Mouse (Mus musculus) CD8-positive naive resting alpha-beta T cell, adult 2 months (primary cell): ENCODE data around the gene Gm43552.
A peak's percentile ranks its signal among the peaks of the same experiment; 100 is the strongest.
"Not testable (repeated sequence)": the region's sequence is repeated elsewhere in the genome, so short reads cannot be mapped to it uniquely, and the experiment has no call there.

Source experiments
- DNase-seq, 2 experiments: peaks; one replicate each; pipeline ENCODE4 v3.0.0; 2022; ENCODE audit warnings: low read depth in 2 of 2, low spot score in 2 of 2

Gene Gm43552

DNA sequence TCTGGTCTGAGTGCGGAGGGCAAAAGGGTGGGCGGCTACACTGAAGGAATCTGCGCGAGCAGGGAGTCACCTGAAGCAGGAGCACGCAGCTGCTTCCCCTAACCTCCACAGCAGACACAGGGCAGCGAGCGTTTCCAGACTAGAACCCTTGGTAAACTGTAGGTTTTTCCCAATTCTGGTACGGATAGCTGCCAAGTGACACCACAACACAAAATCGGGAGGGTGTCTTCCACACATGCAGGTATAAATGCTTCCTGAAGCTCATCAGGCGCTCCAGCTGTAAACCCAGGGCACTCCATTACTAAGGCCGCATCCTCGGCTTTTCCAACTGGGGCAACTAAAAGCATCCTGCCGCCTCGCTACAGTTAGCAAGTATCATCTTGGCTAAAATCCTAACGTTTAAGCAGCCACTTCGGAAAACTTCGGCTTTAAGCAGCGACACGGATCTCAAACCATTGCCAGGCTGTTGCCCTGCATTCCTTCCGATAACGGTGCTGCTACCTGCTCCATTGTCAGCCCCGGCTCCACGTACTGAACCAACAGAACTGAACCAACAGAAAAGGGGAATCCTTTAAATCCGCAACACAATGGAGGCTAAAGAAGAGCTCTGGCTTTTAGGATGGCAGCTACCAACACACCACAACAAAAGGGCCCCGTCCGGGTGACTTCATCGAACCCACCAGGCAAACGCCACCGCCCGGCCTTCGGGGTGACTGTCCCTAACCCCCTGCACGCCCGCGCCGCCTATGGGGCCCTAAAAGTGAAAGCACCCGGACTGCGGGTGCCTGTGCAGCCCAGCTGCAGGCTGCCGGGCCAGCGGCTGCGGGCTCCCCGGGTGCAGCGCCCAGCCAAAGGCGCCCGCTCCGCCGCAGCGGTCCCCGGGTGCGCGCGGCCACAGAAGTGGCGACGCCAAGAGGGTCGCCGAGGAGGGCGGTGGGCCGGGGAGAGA lies 592 bp downstream of the Gm43552 start:
- peak; percentile 75 to 76 for DNase-seq

DNA sequence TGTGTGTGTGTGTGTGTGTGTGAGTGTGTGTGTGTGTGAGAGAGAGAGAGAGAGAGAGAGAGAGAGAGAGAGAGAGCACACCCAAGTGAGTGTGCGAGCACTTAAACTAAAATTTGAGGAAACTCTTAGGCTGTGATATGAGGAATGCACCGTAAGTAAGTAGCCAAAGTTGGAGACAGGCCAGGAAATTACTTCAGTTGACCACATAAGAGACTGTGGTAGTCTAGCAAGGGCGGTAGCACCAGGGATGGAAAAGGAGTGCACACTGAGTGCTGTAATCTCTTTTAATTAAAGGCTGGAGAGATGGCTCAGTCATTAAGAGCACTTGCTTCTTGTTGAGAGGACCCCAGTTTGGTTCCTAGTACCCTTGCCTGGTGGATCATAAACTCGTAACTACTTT lies 2.8 kb downstream of the Gm43552 start:
- no peak for DNase-seq

DNA sequence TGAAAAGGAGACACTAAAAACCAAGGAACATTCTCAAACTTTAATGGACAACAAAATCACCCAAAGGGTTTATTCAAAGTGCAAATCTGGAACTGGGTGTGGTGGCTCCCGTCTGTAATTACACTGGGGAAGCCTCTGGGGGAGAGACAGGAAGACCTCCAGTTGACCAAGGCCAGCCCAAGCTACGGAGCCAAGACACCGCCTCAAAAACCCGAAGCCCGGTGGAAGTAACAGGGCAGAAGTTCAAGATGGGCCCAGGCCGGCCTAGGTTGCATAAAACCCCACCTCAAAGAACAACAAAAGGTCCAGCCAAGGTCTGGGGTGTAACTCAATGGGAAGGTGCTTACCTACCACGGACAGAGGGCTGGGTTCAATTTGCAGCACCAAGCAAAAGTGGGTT lies 3.9 kb downstream of the Gm43552 start:
- no peak for DNase-seq

DNA sequence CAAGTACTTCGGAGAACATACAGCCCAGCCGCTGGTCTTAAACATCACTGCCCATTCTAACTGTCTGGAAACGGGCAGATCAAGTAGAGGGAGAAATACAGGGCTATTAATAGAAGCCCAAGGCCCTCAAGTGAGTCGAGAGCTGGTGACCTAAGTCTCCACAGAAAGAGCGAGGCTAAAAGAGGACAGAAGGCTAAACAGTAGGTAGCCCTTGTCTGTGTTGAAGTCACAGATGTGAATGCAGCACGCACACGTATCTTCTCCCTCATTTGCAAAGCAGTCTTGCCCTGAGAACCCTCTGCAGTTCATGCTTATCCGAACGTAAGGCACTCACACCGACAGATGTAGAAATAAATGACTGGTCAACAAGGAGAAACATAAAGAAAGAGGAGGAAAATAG lies 5.3 kb downstream of the Gm43552 start:
- DNase-seq: no peak

DNA sequence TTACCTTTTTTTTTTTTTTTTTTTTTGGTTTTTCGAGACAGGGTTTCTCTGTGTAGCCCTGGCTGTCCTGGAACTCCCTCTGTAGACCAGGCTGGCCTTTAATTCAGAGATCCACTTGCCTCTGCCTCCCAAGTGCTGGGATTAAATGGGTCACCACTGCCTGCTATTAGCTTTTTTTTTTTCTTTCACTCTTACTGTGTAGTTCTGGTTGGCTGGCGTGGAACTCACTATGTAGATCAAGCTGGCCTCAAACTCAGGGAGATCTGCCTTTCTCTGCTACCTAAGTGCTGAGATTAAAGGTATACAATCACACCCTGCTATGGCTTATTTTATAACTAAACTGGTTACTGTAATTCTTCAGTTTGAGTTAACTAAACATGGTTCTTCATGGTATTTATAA lies 6.1 kb downstream of the Gm43552 start:
- DNase-seq: no peak

DNA sequence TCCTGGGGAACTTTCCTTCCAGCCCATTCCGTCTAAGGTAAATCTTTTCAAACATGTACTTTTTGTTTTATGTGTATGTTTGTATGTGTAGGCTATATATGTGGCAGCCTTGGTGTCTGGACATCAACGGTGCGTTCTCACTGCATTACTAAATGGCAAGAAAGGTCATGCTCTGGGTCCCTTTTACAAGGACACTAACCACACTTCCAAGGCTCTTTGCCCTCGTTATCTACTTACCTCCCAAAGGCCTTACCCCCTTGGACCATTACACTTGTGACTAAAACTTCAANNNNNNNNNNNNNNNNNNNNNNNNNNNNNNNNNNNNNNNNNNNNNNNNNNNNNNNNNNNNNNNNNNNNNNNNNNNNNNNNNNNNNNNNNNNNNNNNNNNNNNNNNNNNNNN lies 9.6 kb downstream of the Gm43552 start:
- DNase-seq: no peak

DNA sequence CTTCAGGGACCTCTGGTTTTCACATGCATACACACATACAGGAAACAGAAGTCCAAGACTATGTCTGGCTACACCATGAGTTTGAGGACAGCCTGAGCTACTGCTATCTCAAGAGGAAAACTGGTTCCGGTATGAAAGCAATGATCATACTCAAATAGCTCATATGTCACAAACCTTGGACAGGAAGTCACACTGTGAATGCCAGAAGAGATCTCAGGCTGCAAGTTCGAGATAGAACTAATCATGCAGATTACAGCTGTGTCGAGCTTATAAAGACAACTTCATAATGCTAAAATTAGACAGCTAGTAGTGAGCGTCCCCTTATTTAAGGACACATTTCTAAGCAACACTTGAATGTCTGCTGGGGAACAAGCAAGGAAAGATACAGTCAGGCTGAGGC lies 12.1 kb downstream of the Gm43552 start:
- no peak for DNase-seq

DNA sequence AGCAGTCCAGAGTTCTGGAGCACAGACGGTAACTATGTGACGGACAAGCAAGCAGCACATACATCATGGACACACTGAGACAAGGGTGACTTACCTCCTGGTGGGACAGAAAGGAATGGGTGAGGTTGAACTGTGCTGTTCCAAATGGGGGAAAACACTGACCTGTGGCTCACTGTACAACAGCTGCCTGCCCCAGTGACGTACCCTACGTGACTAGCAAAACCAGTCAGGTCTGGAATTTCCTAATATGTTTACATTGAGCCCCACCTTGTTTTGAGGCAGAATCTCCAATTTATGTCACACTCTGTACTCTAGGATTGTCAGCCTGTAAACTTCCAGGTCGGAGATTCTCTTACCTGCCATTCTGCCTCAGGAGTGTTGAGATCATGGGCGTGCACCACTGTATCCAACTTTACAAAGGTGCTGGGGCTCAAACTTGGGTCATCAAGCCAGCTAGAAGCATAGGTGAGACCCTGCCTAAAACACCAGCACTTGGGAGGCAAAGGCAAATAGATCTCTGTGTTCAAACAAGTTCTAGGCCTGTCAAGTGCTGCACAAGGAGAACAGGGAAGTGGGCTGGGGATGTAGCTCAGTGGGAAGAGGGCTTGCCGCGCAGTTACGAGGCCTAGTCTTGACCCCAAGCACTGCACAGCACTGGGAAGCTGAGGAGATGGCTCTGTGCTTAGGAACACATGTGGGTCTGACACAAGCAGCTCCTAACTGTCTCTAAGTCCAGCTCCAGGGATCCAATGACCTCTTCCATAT lies 12.8 kb downstream of the Gm43552 start:
- DNase-seq: no peak

DNA sequence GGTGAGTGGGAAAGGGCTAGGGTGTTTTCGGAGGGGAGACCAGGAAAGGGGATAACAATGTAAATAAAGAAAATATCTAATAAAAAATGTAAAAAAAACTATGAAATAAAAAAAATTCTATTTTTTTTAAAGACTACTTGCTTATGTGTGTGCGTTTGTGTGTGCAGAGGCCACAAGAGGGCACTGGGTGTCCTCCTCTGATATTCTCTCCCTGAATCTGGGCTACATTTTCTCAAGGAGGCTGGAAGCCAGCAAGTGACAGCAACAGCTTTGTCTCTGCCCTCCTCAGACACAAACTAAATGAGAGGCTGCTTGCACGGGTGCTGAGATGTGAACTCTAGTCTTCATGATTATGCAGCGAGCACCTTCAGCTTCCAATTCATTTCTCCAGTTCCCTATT lies 14.4 kb downstream of the Gm43552 start:
- peak in 1 of 2 experiments; percentile 15 for DNase-seq

DNA sequence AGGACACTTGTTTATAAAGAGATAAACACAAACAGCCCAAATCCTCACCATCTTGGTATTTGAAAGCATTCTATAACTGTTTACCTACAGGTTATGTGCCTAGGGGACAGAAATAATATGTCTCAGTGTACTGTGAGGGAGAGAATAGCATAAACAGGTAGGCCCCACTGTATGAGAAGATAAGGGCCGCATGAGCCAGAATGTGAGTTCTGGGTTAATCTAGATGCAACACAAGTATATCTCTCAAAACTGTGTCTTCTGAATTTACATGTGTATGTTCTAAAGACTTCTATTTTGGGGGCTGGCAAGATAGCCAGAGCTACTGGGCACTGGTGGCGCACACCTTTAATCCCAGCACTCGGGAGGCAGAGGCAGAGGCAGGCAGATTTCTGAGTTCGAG lies 15.9 kb downstream of the Gm43552 start:
- DNase-seq: not testable (repeated sequence)

DNA sequence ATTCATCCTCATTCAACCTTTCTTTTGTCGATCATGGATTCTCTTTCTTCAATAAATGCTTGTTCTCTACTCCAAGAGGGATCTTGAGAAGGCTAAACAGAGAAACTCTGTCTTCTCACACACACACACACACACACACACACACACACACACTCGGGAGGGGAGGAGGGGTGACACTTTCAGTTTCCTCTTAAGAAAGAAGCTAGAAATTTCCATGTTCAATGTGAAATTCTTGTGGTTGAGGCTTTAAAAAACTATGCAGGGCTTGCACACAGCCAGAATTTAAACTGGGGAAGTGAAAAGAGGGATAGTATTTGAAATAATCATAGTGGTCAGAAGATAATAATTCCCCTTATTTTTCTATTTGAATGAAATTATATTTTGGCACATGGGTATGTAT lies 16.8 kb downstream of the Gm43552 start:
- no peak for DNase-seq

DNA sequence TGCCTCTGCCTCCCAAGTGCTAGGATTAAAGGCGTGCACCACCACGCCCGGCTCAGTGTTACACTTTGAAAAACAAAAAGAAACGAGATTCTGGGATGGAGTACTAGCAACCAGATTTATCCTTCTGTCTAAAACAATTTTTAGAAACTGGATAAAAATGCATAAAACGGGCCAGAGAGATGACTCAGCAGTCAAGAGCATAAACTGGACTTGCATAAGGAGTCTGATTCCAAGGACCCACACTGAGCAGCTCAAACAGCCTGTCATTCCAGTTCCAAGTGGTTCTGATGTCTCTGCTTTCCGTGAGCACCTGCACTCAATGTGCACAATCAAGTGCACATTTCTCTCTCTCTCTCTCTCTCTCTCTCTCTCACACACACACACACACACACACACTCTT lies 22.9 kb downstream of the Gm43552 start:
- DNase-seq: no peak

DNA sequence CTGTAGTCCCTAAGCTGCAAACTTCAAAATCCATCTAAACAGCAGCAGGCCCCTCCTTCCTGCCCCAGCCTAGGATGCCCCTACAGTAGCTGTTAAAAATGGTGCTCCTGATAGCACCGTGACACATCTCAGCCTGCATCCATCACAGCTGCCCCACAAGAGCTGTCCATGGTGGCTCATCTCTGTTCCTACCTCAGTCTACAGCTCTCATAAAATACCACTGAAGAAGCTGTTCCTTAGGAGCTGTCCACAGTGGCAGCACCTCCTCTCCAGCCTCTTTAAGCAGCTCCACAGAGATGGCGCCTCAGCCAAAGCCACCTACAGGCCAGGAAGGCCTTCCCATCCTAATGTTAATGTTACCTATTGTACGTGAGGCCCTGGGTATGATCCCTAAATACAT lies 25.7 kb downstream of the Gm43552 start:
- no peak for DNase-seq

DNA sequence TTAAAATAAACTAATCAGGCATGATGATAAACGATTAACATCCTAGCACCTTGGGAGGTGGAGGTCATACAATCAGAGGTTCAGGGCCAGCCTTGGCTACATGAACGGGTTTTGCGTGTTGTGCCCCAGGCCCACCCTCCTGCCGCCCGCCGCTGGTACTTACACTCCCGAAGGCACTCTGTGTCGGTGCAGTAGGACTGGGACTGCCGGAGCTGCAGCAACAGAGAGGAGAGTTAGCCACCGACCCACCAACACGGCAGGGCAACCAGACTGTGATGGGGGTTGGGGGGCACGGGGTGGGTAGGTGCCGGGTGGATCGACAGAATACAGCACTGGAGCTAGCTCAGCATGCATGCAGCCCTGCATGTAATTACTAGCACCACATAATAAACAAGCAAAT lies 32.3 kb downstream of the Gm43552 start:
- DNase-seq: no peak

DNA sequence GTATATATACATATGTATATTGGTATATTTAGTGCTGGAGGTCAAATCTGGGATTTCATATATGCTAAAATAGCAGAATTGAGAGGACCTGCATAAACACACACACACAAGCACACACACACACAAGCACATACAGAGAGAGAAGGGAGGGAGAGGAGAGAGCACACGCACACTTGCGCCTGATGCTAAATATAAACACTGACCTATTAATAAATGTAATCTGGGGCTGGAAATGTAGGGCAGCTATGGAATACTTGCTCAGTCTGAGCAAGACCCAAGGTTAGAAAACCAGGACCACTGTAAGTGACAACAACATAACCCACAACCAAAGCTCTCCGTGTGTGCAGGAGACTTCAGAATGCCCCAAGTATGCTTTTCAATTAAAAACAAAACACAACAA lies 33.2 kb downstream of the Gm43552 start:
- DNase-seq: no peak

DNA sequence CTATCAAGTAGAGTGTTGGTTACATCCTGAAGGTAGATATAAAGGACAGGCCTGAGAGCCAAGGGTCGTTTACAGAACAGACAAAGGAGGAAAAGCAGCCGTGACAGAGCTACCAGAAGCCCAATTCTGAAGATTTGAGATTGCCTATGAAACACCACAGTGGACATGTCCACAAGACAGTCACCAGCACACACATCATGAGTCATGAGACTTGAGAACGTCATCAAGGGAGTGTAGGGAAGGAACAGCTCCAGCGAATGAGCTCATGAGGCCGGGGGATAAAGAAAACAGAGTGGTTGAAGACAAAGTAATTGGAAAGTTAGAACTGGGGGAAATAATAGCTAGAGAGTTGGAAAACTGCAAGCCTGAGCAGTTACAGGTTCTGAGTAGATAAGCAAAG lies 34.8 kb downstream of the Gm43552 start:
- DNase-seq: no peak

DNA sequence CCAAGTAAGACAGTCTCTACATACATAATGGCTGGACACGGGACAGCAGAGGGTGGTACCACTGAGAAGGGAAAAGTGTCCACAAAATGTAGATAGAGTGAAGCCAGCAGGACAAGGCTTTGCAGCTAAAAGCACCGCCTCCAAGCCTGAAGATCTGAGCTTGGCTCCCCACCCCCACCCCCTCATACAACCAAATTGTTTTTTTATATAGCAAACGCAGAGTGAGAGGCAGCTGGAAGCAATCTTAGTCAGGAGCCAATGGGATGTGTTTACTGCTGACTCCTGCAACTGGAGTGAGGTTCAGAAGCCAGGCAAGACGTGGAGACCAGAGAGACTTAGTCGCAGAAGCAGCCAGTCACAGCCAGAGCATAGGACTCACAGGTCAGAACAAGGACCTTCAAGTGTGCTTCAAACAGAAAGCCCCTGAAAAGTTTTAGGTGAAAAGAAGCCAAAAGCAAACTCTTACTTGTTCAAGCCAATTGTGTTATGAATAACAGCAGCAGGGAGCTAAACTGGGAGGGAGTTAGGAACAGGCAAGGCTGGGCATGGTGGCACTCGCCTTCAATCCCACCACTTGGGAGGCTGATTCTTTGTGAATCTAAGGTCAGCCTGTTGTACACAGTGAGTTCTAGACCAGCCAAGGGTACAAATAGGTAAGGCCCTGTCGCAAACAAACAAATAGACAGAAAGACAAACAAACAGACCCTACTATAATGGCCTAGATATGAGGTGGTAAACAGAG lies 35.4 kb downstream of the Gm43552 start:
- DNase-seq: no peak

DNA sequence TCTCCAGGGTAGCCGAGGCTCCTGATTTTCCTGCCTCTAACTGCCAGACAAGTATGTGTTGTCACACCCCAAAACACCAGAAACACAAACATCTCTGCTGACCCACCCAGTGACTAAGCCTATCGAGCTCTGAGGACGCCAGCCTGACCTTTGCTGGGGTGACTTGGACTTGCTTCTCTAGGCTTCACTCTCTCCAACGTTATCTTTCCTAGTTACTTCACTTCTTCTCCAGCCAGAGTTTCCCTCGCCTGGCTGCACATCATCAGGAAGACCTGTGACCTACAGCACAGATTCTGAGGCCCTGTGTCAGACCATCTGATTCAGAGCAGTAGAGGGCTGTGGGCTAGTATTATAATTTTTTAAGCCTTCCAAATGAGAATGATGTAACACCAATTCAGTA lies 37.9 kb downstream of the Gm43552 start:
- no peak for DNase-seq

DNA sequence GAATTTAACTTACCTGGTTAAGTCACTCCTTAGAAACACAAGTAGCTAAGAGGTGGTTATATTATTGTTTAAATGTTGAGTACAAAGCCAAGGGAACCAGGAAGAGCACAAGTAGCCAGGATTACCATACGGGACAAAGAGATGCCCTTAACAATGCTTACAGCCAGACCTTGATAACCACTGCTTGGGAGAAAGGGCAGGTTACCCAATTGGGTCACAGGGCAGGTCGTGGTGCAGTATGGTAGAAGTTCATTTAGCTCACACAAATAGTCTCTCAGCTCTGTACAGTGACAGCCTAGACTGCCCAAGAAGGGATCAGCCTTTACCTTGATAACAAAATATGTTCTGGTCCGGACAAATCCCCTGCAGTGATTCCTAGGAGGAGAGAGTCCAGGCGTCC lies 43.7 kb downstream of the Gm43552 start:
- no peak for DNase-seq

DNA sequence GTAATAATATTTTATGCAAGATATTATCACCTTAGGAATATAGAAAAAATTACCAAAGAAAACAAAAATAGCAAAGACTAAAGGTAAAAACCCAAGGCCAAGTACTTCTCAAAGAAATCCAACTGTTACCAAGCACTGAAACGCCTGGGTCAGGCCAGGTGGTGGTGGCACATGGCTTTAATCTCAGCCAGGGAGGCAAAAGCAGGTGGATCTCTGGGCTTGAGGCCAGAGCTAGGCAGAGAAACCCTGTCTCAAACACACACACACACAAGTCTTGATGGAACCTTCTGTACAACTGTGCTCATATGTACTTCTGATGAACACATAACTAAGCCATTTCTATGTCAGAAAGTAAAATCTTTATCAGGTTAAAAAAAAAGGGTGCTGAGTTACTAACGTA lies 44.8 kb downstream of the Gm43552 start:
- no peak for DNase-seq

DNA sequence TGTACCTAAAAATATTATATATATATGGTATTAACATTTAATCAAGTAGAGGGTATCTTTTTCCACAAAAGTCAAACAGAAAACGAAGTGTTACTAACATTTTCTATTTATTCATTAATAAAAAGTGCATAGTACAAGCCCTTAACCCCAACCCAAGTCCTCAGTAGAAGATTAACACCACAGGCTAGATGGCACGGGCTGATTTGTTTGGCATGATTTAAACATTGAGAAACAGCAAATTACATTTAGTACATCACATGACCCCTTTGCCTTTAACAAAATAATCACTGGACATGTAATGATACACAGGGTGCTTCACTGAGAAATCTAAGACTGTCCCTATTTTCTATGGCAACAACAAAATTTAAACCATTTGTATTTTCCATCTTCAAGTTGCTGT lies 45.9 kb downstream of the Gm43552 start:
- DNase-seq: no peak

DNA sequence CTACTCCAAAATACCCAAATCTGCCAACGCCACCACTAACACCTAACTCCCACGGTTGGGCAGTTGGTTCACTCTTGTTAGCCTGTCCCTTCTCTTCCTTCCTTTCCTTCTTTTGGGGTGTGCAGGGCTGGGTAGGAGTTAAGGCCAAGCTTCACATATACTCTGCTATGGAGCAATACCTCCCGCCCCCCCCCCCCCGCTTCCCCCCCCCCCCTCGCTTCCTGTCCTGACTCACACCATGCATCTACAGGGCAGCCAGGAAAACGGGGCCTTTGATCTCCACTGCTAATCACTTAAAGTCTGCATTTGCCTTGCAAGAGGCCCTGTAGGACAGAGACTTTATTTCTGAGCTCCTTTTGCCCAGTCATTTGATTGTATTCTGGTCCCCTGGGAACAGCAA lies 47.7 kb downstream of the Gm43552 start:
- DNase-seq: no peak
